Mouse (Mus musculus): ENCODE measurements at regions not wholly inside any gene's neighbourhood (a gene's known extent, or its start where the extent isn't known, plus 50 kb on each side); places are given as distances from the start of the nearest gene placed in this dataset.

DNA sequence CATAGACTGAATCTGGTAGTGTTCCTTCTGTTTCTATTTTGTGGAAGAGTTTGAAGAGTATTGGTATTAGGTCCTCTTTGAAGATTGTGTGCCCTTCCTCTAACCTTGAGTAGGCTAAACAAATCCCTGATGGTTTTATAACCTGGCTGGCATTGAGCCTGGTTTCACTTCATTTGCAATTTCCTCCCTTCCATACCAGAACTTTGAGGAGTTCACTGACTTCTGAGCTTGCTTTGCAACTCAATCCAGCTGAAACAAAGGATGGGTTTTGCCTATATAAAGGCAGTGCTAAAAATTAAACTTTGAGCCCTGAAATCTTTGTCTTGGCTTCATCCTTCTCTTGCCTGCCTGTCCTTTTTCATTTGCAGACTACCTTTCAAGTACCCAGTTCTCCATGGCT lies 2297.9 kb downstream of the 4930444P10Rik start:
- no peak for DNase-seq (ENCODE audit: extremely low spot score in 1 of 2, low spot score in 2 of 2)
- Histone ChIP-seq H3K4me3 (no peak overlapping the region), H3K27ac (no peak overlapping the region)
- no peak for TF ChIP-seq CTCF (IDR thresholded peaks at IDR 0.05)
- intact Hi-C loops (cut with DNase I) = no loop called here

DNA sequence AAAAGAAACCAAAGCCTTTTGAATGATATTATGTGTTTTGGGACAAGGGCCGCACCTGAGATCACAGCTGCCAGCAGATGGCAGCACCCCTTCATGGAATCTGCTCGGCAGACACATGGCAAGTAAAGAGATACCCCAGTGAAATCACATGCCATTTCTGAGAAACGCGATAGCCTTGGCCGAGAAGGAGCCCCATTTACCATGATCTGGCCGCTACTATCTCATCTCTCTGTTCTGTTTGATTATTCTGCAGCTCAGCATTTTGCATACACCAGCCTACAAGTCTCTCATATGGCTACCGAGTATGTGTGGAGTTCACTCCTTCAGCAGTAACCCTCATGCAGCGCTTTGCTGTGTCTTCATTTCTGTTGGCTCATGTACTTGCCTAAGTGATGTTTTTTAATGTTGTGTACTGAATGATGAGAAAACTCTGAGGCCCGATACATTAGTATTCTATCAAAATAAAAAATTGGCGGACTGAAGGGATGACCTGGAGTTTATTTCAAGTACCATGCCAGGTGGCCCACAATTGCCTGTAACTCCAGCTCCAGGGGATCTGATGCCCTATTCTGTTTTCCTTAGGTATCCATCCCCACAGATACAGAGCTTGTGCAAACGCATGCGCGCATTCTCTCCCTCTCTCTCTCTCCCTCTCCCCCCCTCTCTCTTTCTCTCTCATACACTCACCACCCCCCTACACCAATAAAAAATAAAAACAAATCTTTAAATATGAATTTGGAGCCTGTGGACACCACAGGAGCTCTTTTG lies 2303.6 kb downstream of the 4930444P10Rik start:
- peak; percentile 81 to 88 for DNase-seq (ENCODE audit: extremely low spot score in 1 of 2, low spot score in 2 of 2)
- Histone ChIP-seq H3K4me3 (peak overlapping the region; percentile 18; the same call in 1 of the 2 replicates), H3K27ac (no peak overlapping the region)
- intact Hi-C loops (cut with DNase I) = loop anchor here (1.0 to 5.0 kb wide), 5 partner anchors 518 to 1073 kb away; no protein-coding TSS in a partner anchor
- peak; percentile 96 for TF ChIP-seq CTCF (IDR thresholded peaks at IDR 0.05)

DNA sequence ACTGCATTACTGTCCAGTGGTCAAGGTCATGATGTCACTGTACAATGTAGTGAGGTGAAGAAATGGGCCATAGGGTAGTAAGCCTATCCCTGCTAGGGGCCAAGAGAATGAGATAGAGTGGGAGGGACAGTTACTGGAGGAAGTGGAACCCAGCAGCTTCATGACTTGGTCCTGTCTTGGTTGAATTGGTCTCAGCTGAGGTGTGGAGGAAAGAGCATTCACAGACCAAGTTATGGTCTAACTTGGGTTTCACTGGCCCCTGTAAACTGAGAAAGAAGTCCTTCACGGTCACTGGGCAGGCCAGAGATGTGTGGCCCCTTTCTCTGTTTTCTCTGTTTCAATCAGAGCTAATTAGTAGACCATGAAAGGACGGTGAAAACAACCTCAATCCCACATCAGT lies 2306.1 kb downstream of the 4930444P10Rik start:
- Histone ChIP-seq H3K4me3 (no peak overlapping the region), H3K27ac (no peak overlapping the region)
- TF ChIP-seq CTCF (IDR thresholded peaks at IDR 0.05) = no peak
- DNase-seq (ENCODE audit: extremely low spot score in 1 of 2, low spot score in 2 of 2) = no peak
- intact Hi-C loops (cut with DNase I) = loop anchor here (5.0 kb wide), 3 partner anchors 520 to 1075 kb away; no protein-coding TSS in a partner anchor

DNA sequence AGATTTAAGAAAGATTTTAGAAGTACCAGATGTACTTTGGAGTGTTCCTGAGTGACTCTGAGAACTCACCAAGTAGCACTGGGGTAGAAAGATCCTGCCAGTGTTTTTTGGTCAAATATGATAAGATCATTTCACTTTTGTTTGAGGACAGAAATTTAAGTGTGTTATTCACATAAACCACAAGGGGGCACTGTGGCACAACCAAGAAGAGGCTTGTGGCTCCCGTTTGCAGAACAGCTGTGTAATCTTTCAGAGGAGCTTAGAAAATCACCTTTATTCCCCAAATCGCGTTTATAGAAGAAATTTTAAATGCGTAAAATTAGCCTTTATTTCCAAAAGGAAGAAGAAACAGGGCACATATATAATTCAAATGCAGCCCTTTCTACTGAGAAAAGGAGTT lies 2308.7 kb downstream of the 4930444P10Rik start:
- intact Hi-C loops (cut with DNase I) = loop anchor here (1.0 to 5.0 kb wide), 3 partner anchors 77 to 945 kb away; no protein-coding TSS in a partner anchor
- DNase-seq (ENCODE audit: extremely low spot score in 1 of 2, low spot score in 2 of 2) = peak in 1 of 2 experiments; percentile 34
- Histone ChIP-seq H3K4me3 (no peak overlapping the region), H3K27ac (no peak overlapping the region)
- peak; percentile 84 for TF ChIP-seq CTCF (IDR thresholded peaks at IDR 0.05)

DNA sequence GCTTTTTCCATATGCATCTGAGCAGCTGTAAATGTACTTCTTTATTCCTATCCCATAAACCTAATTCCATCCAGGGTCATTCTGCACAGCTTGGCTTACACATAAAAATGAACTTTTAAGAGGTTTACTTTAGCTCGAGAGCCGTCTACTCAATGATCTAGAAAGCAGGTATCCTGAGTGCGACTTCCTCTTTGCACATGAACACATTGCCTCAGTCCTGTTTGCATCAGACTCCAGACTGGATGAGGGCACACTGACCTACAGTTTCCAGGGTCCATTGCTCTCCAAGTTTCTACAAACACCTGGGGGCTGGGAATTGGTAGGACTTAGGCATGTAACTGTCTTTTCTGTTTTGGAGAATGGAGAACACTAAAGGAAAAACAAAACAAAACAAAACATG lies 2310.5 kb downstream of the 4930444P10Rik start:
- intact Hi-C loops (cut with DNase I) = loop anchor here (5.0 kb wide), 1 partner anchor 75 kb away; no protein-coding TSS in a partner anchor
- H3K4me3 ChIP-seq = no peak overlapping the region
- no peak for DNase-seq (ENCODE audit: extremely low spot score in 1 of 2, low spot score in 2 of 2)
- H3K27ac ChIP-seq = no peak overlapping the region
- TF ChIP-seq CTCF (IDR thresholded peaks at IDR 0.05) = no peak

DNA sequence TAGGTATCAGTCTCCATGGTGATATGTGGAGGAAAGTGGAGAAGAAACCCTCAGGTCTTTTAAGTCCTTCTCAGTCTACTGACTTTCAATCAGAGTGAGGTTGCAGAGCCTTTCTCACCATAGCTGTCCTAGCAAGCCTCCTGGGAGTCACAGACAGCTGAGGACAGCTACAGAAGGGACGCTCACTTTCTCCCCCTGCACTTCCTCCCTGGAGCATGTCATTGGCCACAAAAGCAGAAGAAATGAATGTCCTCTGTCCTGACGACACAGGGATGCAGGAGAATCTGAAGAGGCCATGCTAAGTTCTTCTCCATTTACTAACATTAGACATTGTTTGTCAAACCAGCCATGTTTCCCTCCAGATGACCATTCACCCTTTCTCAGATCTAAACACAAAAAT lies 2321.0 kb downstream of the 4930444P10Rik start:
- intact Hi-C loops (cut with DNase I) = no loop called here
- H3K27ac ChIP-seq = no peak overlapping the region
- TF ChIP-seq CTCF (IDR thresholded peaks at IDR 0.05) = no peak
- no peak for DNase-seq (ENCODE audit: extremely low spot score in 1 of 2, low spot score in 2 of 2)
- no peak overlapping the region for H3K4me3 ChIP-seq

DNA sequence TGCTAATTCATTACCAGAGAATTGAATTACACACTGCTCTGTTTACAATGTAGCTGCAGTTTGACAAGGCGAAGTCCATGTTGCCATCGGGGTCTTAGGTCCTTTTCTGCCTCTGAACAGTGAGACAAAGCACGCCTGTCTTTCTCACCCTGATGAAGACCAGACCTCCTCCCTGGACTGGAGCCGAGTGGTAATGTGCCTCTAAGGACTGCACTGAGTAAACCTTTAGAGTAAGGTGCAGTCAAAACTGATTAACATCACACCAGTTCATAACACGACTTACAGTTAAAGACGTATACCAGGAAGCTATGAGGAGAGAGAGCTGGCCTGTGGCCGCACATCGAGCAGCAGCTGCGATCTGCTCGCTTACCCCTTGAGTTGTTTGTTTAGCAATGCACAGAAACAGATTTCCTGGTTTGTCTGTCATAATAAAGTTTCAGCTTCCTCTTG lies 2322.1 kb downstream of the 4930444P10Rik start:
- intact Hi-C loops (cut with DNase I) = no loop called here
- DNase-seq (ENCODE audit: extremely low spot score in 1 of 2, low spot score in 2 of 2) = no peak
- Histone ChIP-seq H3K4me3 (no peak overlapping the region), H3K27ac (no peak overlapping the region)
- no peak for TF ChIP-seq CTCF (IDR thresholded peaks at IDR 0.05)

DNA sequence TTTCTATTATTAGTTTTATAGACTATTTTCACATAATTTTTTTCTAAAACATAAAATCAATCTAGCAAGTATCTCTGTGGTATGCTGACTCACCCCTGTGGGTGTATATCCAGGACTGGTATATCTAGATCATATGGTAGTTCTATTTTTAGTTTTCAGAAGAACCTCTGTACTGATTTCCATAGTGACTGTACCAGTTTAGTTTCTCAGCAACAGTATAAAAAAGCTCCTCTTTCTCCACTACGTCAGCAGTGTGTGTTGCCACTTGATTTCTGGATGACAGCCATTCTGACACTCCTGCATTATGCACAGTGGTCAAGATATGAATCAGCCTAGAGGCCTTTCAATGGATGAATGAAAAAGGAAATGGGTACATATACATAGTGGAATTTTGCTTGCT lies 2338.6 kb downstream of the A830018L16Rik start:
- no peak for TF ChIP-seq CTCF (IDR thresholded peaks at IDR 0.05)
- Histone ChIP-seq H3K4me3 (no peak overlapping the region), H3K27ac (peak overlapping the region; percentile 1; the same call in 1 of the 2 replicates)
- DNase-seq (ENCODE audit: extremely low spot score in 1 of 2, low spot score in 2 of 2) = peak; percentile 12 to 19
- intact Hi-C loops (cut with DNase I) = no loop called here

DNA sequence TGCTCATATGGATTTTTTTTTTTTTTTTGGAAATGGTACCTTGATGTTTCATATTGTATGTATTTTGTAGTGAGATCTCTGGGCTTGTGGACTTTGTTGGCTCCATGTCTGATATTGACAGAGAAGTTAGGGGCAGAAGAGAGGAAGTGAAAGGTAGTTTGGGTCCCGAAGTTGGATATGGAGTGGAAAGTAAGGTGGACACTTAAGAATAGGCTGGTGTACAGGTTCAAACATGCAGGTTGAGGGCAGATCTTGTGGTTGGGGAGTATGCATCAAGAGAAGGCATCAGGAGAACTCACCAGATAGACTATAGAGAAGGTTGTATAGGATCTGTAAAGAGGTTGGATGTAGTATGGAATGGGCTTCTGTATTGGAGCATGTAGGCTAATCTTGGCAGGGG lies 2337.5 kb downstream of the A830018L16Rik start:
- Histone ChIP-seq H3K27ac (no peak overlapping the region), H3K4me3 (no peak overlapping the region)
- TF ChIP-seq CTCF (IDR thresholded peaks at IDR 0.05) = no peak
- no peak for DNase-seq (ENCODE audit: extremely low spot score in 1 of 2, low spot score in 2 of 2)
- intact Hi-C loops (cut with DNase I) = no loop called here
